Mouse (Mus musculus): ENCODE data around the gene Doc2a.
A peak's percentile ranks its signal among the peaks of the same experiment; 100 is the strongest.

- no peak for TF ChIP-seq POLR2A (IDR thresholded peaks at IDR 0.05; ENCODE audit: borderline replicate concordance, extremely low read depth, low read depth, low read length)
- peak; percentile 80 for TF ChIP-seq CTCF (IDR thresholded peaks at IDR 0.05; ENCODE audit: insufficient read depth, low read length)
Measured at GRCm38 (mm10) chr7:126888852-126889251, 41.6 kb downstream of the Doc2a start.

Measured in lung, adult 2 months (tissue).